Mouse (Mus musculus) NIH3T3 (cell line): Measurements from ENCODE around the gene Hs1bp3.

ENCODE experiments used
- DNase-seq: peaks from one replicate; pipeline ENCODE4 v3.0.0-alpha.2; 2012; ENCODE audit warnings: low read depth

Gene Hs1bp3

DNA sequence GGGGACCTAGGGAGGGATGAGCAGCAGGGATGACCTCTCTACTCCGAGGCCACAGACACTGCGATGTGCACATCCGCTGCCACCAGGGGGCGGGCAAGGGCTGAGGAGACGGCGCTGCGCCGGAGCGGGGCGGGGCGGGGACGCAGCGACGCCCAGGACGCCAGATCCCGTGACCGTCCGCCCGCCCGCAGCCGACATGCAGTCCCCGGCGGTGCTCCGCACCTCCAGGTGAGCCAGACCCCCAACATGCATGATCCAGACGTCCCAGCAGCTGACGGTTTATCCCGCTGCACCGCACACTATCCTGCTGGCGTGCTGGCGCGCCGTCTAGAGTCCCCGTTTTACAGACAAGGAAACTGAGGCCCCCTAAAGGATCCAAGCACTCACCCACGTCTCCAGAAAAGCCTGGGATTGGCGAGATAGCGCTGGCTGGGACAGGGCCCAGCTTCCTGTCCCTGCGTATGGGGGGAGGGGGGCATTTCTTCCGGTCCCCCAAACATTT is at the start of gene Hs1bp3:
Hs1bp3 (plus strand) TSS at position 163 of the 502 bp plus-strand sequence.
- peak; percentile 95 for DNase-seq

DNA sequence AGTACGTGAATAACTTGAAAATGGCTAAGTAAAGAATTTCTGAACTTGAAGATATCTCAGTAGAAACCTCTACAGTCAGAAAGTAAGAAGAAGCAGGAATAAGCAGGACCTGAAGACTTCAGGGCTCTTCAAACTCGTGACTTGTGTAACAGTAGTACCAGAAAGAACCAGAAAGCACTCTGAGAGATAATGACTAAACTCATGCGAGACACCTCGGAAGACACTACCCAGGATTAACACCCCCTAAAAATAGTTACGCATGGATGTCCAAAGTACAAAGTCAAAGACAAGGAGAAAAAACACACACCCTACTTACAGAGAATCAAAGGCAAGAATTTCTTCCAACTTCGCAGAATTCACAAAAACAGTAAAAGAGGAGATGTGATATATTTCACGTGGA is 46.9 kb upstream of the Hs1bp3 start:
- no peak for DNase-seq

DNA sequence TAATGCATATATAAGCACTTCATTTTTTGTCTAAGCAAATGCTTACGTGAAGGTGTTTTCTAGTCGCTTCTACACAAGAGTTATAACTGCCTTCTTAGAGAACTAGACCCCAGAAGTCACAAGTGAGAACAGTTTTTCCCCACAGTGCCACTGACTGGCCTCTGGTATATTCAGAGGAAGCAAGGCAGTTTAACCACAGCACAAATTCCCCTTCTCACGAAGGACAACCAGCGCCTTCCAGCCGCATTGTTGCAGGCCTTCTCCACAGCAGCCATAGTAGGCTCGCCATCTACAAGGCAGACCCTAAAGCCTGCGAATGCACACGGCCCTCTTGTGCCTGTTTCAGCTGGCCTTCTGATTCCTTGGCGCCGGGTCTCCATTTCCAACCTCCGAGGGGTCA is 43.6 kb upstream of the Hs1bp3 start:
- DNase-seq: no peak

DNA sequence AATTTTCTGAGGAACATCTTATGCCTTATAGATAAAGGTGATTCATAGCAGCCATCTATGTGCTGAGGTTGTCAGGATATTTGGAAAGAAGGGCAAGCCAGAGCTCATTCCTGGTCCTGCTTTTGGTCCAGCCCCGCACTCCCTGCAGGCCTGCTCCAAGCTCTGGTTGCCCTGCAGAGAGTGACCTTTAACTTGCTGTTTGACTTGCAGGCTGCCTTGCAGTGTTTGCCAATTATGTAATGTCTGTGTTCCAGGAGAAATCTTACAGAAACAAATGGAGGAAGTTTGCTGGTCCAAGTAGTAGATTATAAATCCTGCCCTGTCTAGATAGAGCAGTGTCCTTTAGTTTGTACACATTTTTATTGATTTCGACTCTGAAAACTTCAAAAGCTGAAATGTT is 41.8 kb upstream of the Hs1bp3 start:
- no peak for DNase-seq

DNA sequence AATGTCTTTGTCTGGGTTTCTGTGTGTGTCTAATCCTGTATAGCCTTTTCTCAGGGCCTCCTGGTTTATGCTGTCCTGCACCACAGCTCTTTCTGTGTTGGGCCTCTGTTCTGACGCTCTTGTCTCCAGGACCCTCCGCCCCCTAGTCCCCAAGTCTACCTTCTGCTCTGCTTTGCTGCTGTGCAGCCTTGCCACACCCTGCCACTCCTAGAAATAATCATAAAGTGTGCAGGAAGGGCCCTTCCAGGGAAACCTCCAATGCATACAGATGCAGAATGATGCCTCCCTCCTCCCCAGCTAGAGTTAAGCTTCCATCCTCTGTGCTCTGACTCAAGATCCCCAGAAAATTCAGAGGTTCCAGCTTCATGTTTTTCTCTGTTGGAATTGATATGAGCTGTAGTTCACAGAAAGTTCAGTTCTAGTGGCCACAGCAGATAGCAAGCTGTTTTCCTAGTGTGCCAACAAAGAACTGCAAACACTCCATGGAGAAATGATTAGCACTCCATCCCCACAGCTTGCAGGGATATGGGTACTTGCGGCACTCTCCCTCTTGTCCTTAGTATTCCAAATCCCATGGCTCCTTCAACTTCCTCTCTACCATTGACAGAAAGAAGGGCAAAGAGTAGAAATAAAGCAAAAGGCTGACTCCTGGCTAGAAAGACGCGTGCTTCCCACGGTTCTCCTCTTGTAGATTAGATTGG is 39.6 kb upstream of the Hs1bp3 start:
- DNase-seq: no peak

DNA sequence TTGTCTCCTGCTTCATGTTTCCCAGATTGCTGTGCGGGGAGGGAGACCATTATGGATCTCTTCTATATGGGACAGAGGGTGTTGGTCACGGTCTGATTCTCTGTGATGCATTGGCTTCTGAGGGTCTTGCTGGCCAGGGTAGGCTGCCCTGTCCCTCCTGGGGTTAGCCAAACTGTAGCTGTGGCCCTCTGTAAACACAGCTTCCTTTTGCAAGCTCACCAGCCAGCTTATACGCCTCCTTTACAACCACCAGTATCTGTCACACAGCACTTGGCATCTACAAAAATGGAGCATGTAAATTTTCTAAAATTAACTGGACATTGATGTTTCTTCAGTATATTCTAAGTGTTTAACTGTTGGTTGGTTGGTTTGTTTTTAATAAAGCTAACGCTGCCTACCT is 37.8 kb upstream of the Hs1bp3 start:
- no peak for DNase-seq

DNA sequence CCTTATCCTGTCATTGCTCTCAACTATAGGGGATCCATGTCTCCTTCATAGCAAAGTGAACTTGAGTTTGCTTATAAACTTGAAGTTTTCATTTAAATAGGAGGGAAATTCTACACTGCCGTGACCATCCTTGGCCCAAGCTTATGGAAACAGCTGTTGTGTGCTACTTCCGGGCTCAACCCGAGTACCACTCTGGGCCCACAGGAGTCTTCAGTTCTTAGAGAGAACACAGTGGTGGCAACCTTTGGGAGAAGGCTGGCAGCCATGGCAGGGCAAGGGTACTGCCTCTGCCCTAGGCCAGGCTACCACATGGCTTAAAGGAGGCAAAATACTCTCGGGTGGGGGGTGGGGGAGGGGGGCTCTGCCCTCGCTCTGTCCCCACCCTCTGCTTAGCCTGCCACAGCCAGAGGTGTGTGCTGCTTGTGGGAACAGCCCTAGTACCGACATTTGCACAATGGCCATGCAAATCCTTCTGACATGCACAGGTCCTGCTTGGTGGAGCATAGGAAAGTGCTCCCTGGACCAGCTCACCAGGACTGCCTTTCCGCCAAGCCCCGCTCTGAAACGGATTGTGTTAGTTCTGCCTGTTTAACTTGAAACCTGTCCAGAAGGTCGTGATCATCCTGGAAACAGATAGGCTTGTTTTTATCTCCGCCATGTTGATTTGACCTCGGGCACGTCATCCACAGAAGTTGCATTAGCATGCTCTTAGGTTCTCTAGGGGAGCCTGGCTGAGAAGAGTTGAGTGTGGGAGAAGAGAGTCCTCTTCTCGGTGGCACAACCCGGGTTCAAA is 31.8 kb upstream of the Hs1bp3 start:
- no peak for DNase-seq

DNA sequence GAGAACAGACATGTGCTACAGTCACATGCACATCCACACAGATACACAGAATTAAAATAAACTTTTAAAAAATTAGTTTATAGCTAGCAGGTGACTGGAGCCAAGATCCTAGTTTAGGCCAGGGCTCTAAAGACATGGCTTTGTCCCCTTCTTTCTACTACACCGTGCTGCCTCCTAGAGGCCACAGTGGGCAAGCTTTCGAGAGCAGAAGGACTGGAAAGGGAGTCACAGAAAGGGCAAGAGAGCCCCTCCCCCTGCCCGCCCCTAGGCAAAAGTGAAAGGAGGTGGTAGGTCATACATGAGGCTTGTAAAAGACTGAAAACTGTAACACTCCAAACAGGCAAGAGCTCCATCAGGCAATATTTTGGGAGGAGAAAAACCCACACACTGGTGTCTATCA is 25.3 kb upstream of the Hs1bp3 start:
- peak; percentile 30 for DNase-seq

DNA sequence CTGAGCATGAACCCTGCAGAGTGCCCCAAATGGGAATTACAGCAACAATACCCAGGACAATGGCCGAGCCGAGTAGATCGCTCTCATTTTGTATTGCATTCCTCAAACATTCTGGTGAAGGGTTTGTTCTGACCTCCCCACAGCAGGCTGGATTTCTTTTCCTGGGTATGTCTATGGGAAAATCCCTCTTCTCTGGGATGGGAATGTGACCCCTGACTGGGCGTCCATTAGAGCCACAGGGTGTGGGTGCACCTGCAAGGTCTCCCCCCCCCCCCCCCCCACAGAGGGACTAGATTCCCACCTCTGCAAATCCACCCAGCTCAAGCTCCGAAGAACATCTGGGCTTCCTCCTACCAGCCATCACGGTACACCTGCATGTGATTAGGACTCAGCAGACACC is 24.1 kb upstream of the Hs1bp3 start:
- DNase-seq: no peak

DNA sequence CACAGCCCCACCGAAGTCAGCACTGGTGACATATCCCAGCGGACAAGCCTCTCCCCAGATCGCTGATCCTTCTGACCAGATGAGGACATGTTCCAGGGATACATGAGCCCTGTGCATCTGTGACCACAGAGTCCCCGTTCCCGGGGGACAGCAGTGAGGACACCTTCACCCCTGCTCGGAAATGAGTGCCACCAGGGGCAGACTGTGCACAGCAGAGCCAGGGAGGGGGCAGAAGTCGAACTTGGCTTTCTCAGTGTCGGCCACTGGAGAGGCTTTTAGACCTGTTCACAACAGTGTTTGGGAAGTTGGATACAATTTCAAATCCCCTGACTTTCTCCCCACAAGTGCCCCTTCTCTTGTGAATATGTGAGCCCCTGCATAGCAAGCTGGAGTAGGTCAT is 23.7 kb upstream of the Hs1bp3 start:
- DNase-seq: no peak

DNA sequence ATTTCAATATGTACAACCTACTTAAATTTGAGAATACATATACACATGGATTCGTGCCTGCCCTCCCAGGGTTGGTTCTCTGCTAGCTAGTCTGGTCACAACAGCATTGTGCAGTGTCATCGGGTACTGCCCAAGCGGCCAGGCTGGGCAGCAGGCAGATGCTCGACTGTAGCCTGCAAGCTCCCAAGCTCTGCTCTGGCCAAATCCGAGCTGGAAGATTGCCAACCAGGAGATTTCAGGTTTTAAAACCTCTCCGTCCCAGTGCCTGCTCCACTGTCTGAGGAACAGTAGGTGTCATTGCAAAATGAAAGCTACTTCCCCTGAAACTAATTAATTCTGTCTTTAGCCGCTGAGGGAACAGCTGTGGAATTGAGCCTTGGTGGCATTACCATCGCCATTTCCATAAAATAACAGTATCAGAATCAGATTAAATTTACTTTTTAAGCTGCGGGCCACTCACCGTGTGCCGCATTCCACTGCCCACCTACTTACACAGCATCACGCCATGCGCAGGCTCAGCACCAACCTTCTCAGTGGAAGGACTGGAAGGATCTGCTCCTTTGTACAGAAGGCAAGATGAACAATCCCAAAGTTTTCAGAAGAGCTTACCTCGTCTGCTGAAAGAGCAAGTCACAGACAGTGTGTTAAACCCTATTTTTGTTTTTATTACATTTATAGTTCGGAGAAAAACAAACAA is 21.9 kb upstream of the Hs1bp3 start:
- no peak for DNase-seq

DNA sequence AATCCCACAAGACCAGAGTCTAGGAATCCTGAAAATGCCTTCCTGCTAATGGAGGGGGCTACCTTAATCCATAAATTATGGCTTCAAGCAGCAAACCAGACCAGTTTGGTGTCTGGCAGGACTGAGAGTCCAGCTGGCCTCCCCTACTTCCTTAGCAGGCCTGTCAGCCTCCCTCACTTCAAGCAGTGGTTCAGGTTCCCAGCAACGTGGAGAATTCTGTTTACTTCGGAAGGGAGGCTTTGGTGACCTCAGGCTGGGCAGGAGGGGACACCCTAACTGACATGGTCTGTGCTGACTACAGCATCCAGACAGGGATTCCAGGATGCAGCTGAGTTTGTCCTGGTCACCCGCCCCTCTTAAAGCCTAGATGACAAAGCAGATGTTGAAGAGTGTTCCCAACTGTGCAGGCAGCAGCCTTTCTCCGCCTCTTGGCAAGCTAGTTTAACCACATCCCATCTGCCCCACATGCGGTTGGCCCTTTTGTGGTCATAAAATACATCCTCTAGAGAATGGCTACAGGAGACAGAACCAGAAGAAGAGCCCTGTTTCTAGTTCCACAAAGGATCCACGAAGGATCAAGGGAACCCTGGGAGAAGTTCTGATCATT is 17.8 kb upstream of the Hs1bp3 start:
- peak; percentile 34 for DNase-seq

DNA sequence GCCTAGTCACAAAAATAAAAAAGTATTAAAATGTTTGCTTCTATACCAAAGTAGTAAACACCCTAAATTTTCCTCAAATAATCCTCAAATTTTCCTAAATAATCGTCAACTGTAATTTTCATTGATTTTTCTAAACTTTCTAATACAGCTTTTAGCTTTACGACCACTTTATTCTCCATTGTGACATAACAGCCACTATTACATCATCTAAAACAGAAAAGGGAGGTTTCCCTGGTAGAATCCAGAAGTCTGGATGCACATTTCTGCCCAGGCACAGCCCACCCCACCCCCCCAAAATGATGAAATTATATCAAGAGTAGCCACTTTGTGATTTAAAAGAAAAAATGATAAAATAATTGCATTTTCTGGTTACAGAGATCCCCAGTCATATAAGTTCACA is 17.1 kb upstream of the Hs1bp3 start:
- no peak for DNase-seq

DNA sequence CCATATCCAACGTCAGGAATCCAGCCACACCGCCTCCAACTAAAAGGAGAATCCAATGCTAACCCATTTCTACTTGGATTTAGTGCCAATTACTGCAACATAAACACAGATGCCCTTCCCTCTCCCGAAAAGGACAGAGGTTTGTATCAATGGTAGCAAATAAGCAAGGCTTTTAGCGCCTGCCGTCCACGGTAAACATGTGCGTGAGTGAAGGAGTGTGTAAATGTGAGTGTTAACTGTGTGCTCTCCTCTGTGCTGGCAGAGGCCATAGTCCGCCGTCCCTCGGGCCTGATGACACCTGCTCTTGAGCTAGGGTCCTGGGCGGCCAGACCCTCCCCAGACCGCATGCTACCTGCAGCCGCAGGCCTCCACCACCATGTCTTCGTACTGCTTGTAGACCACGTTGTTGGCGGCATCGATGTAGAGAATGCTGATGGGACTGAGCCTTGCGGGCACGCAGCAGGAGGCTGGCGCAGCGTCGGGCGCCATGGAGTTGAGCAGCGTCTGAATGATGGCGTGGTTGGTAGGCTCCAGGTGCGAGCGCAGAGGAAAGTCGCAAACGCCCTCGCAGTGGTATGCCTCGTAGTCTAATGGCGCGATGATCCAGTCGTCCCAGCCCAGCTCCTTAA is 15.5 kb upstream of the Hs1bp3 start:
- DNase-seq: no peak

DNA sequence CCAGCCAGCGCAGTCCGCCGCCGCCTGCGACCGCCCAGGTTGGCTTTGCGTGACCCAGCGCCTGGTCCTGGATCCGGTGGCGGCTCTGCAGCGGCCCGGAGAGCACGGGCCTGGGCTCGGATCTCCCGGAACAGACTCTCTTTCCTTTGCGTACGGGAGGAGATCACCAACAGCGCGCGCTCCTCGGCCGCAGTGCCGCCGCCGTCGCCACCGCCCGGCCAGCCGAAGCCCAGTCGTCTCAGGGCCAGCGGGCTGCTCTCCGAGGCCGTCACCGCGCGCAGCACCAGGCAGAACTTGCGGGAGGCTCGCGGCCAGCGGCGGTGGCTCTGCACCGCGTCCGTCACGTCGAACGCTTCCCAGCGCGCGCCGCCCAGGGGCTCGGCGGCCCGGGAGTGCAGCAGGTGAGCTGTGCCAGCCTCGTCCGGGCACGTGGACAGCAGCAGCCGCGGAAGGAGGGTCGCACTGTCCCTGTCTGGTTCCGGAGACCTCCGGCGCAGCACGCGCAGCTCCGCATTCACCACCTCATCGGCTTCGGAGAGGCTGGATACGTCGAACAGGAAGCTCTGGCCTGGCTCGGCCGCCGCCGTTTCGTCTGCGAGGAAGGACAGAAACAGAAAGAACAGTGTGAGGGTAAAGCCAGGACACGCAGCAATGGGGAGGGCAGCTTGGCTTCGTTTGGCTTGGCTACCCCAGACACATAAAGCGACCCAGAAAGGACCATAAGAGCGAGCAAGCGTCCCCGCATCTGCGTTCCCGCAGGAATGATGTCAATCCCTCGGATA is 14.7 kb upstream of the Hs1bp3 start:
- no peak for DNase-seq

DNA sequence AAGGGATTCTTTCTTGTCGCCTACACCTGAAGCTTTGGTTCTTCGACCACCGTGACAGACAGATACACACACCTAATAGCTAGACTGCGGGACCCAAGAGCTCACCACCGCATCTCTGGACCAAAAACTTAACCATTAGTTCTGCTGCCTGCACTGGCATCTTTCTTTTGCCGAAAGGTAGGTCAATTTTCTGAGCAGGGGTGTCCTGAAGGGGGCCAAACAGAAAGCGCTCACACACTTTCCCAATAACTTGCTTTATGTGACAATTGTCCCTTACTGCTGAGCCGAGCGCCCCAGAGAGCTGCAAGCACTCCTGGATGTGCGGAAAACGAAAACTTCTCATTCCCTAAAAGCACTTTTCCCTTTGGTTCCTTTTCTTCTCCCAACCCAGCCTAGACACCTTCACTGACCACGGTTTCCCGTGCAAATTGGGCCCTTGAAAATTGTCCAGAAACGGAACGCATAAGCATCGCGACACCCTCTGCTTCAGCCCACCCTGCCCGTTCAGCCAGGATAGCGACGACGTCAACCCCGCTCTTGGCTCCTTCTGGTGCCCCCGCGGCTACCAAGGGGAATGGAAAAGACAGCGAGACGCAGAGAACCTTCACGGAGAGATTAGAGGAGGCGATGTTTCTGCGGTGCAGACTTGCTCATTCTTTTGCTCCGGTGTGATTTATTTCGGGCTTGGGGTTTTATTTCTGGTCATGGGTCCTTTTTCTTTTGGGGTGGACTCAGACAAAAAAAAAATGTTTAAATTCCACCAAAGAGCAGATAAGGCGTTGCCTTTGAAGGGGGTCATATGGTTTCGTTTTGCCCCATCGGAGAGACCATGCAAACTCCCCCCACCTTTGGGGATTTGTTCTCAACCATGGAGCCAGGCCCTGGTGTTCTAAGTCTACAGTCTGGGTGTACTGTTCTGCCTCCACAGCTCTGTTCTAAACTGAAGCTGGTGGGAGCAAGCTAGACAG is 13.8 kb upstream of the Hs1bp3 start:
- DNase-seq: no peak

DNA sequence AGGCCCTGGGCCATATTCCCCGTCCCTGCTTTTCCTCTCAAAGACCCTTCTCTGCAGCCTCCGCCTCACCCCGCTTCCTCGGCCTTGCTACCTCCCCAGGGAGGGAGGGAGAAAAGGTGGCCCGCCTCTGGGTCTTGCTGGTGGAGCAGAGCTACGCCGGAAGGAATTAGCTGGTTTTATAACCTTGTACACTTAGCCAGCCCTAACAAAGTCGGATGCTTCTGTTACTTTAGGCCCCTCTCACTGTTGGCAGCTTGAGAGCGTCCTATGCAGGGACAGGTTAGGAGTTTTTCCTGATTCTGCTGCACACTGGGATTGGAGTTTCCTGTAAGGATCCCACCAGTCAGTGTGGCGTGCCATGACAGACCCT is 13.1 kb upstream of the Hs1bp3 start:
- DNase-seq: no peak

DNA sequence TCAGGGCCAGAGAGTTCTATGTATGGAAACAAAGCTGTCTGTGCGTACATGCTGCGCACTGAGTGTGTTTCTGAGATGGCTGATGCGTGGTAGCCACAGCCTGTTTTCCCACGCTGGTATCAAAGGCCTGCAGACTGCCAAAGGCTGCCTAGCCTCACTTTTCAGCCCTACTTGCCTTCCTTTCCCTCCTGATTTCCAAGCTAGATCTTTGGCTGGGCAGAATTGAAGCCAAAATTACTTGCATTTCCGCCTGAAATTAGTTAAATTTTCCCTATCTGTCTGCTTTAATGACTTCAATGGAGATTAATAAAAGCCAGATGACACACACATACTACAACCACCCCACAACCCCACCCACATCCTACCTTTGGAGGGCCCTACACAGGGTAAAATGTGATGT is 12.7 kb upstream of the Hs1bp3 start:
- DNase-seq: no peak

DNA sequence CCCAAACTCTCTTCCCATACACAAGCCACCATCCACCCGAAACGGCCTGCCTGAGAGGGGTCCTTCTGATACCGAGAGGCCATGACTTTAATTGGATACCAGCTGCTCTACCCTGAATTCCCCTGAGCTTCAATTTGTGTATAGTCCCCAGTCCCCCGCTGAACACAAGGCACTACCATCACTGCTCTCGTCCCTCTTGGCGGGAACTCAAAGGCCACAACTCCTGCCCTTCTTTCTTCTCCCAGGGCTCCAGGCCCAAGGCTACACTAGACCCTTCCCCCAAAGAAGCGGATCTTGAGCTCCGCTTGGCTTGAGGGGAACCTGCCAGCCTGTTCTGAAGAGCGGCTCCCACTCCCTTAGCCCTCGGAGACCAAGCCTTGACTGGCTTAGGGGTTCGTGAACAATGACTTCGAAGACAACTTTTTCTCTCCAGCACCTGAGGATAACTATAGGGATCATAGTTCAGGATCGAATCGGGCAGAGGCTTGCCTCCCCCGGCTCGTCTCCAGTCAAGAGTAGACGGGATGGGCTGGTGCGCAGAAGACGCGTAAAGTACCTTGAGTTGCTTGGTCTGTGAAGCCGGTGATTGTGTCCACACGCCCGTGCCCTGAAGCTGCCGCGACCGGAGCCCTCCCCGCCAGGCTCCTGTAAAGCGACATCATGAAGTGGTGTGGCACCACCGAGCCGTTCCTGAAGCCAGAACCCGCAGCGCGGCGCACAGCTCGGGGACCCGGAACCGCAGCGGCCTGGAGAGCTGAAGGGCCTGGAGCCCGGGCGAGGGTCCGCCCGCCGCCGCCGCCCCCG is 12.0 kb upstream of the Hs1bp3 start:
- DNase-seq: no peak
